Mouse (Mus musculus) kidney, adult 2 months (tissue): ENCODE measurements at regions not wholly inside any gene's neighbourhood (a gene's known extent, or its start where the extent isn't known, plus 50 kb on each side); places are given as distances from the start of the nearest gene placed in this dataset.

ENCODE experiments used
- DNase-seq: peaks from one replicate; pipeline ENCODE4 v3.0.0; 2021
- H3K27ac ChIP-seq: fragments of 200-500 bp; 2 replicates; pipeline ENCODE4 v1.5.1; 2012; ENCODE audit warnings: low read depth, low read length, control low read depth, inconsistent platforms; ENCODE audit not compliant: insufficient read depth
- H3K27me3 ChIP-seq: fragments of 200-500 bp; replicated peaks from 2 replicates; pipeline ENCODE4 v1.6.1; 2012; ENCODE audit warnings: mild to moderate bottlenecking, moderate library complexity, low read length, inconsistent platforms; ENCODE audit not compliant: control insufficient read depth, insufficient read depth
- H3K36me3 ChIP-seq: fragments of 200-500 bp; 2 replicates; pipeline ENCODE4 v1.6.1; 2012; ENCODE audit warnings: mild to moderate bottlenecking, moderate library complexity, low read length, inconsistent platforms; ENCODE audit not compliant: control insufficient read depth, insufficient read depth
- H3K4me1 ChIP-seq: fragments of 200-500 bp; 2 replicates; pipeline ENCODE4 v1.6.1; 2011; ENCODE audit warnings: low read length; ENCODE audit not compliant: control insufficient read depth, insufficient read depth
- H3K4me3 ChIP-seq: fragments of 200-500 bp; 2 replicates; pipeline ENCODE4 v1.5.1; 2011; ENCODE audit warnings: mild to moderate bottlenecking, low read depth, low read length, control low read depth; ENCODE audit not compliant: insufficient read depth
- CTCF ChIP-seq: fragments of 200-500 bp; conservative IDR thresholded peaks from 2 replicates; pipeline ENCODE4 v1.5.1; 2011; ENCODE audit warnings: low read depth, mild to moderate bottlenecking, control low read depth, low read length, moderate library complexity, mixed read lengths; ENCODE audit not compliant: insufficient read depth, insufficient read length
- POLR2A ChIP-seq: fragments of 200-500 bp; IDR thresholded peaks from one replicate; pipeline ENCODE4 v1.6.1; 2011; ENCODE audit warnings: low read depth, low read length, control low read depth
- WGBS: fragments of 180-500 bp; shearing (Covaris S2); methylation state at CpG from one replicate; pipeline ENCODE4 v1.1.7; 2018; 5-methylcytosine and 5-hydroxymethylcytosine counted together

GRCm38 (mm10) chr7:138451321-138451720, 53.8 kb upstream of the Tcerg1l start:
- TF ChIP-seq CTCF (no peak), POLR2A (no peak)
- DNase-seq, result no peak

GRCm38 (mm10) chr7:138448519-138448918, 51.0 kb upstream of the Tcerg1l start:
- WGBS, result 84% methylated on average over 7 of the region's 7 CpGs
- H3K27me3 ChIP-seq, result no peaks in the 10 kb centered on the region
- TF ChIP-seq CTCF, result no peak
- no peak for TF ChIP-seq POLR2A
- DNase-seq, result no peak
- no peak overlapping the region for H3K27ac ChIP-seq
- no peaks in the 10 kb centered on the region for H3K4me1 ChIP-seq
- no peaks in the 10 kb centered on the region for H3K36me3 ChIP-seq
- H3K4me3 ChIP-seq, result no peak overlapping the region

More at GRCm38 (mm10) chr7:138451321-138451720, 53.8 kb upstream of the Tcerg1l start:
- Histone ChIP-seq H3K4me3 (no peak overlapping the region), H3K36me3 (no peaks in the 10 kb centered on the region), H3K27ac (no peak overlapping the region), H3K27me3 (no peaks in the 10 kb centered on the region), H3K4me1 (peaks cover 5% of the 10 kb centered on the region)
